Mouse (Mus musculus) kidney, adult 11 months (tissue): ENCODE data around the gene Slc6a6.

Experiments
- DNase-seq: peaks from one replicate; pipeline ENCODE4 v3.0.0; 2022

The Slc6a6 gene

GRCm38 (mm10) chr6:91795640-91796039 is 111.8 kb downstream of the Slc6a6 start:
- no peak for DNase-seq

- DNase-seq, result peak; percentile 82
Measured at GRCm38 (mm10) chr6:91796064-91796463, 112.2 kb downstream of the Slc6a6 start.

GRCm38 (mm10) chr6:91796736-91797135 is 112.9 kb downstream of the Slc6a6 start:
- no peak for DNase-seq

GRCm38 (mm10) chr6:91798496-91798895 is 114.6 kb downstream of the Slc6a6 start:
- no peak for DNase-seq

GRCm38 (mm10) chr6:91804177-91804576 is 120.3 kb downstream of the Slc6a6 start:
- DNase-seq, result no peak

GRCm38 (mm10) chr6:91807169-91807568 is 123.3 kb downstream of the Slc6a6 start:
- DNase-seq, result no peak

GRCm38 (mm10) chr6:91808022-91808421 is 124.2 kb downstream of the Slc6a6 start:
- DNase-seq, result no peak
